Mouse (Mus musculus): ENCODE results near the gene Il1rapl1. TPM values are rescaled to one million over a fixed set of nuclear protein-coding genes. Genes with fewer than 3 reads are reported as not detected.

Gene Il1rapl1
- polyA plus RNA-seq, 1 experiment = not detected

GRCm38 (mm10) chrX:88089873-88090272 lies 25.6 kb downstream of the Il1rapl1 start:
- H3K27me3 ChIP-seq (replicated peaks) = no peaks in the 10 kb centered on the region
- no peak overlapping the region for H3K4me3 ChIP-seq (replicated peaks)
- H3K9me3 ChIP-seq = no peaks in the 10 kb centered on the region
- TF ChIP-seq FLI1 (IDR thresholded peaks at IDR 0.05; ENCODE audit: low read length) = no peak
- no peak for TF ChIP-seq GATA1 (IDR thresholded peaks at IDR 0.05; ENCODE audit: borderline replicate concordance, low read length)
- no peaks in the 10 kb centered on the region for H3K4me1 ChIP-seq
- no peaks in the 10 kb centered on the region for H3K36me3 ChIP-seq (replicated peaks; ENCODE audit: low read length)

GRCm38 (mm10) chrX:88072741-88073419 lies 42.6 kb downstream of the Il1rapl1 start:
- Histone ChIP-seq H3K36me3 (replicated peaks; ENCODE audit: low read length) (no peaks in the 10 kb centered on the region), H3K9me3 (no peaks in the 10 kb centered on the region), H3K4me1 (no peaks in the 10 kb centered on the region), H3K4me3 (replicated peaks) (no peak overlapping the region), H3K27me3 (replicated peaks) (peaks cover 2% of the 10 kb centered on the region)
- no peak for TF ChIP-seq GATA1 (IDR thresholded peaks at IDR 0.05; ENCODE audit: borderline replicate concordance, low read length)
- TF ChIP-seq FLI1 (IDR thresholded peaks at IDR 0.05; ENCODE audit: low read length) = no peak

DNA sequence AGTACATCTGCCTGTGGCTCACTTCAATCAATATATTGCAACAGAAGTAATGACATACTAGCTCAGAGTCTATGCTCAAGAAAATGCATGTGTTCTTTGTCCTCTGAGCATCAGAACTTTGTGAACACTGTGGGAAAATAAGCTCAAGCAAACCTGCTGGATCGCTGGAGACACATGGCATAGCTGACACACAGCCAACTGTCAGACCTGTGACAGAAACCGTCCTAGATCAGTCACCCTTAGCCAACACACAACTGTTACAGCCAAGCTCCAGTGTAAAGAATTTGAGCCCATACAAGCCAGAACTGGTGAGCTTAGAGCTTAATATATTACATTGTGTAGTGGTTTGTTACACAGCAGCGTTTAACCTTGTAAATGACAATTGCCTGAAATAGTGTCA lies 45.1 kb downstream of the Il1rapl1 start:
- TF ChIP-seq FLI1 (IDR thresholded peaks at IDR 0.05; ENCODE audit: low read length) = no peak
- TF ChIP-seq GATA1 (IDR thresholded peaks at IDR 0.05; ENCODE audit: borderline replicate concordance, low read length) = no peak
- Histone ChIP-seq H3K4me3 (replicated peaks) (no peak overlapping the region), H3K36me3 (replicated peaks; ENCODE audit: low read length) (no peaks in the 10 kb centered on the region), H3K9me3 (no peaks in the 10 kb centered on the region), H3K27me3 (replicated peaks) (peaks cover 2% of the 10 kb centered on the region), H3K4me1 (no peaks in the 10 kb centered on the region)

GRCm38 (mm10) chrX:88043556-88043955 lies 71.9 kb downstream of the Il1rapl1 start:
- TF ChIP-seq GATA1 (IDR thresholded peaks at IDR 0.05; ENCODE audit: borderline replicate concordance, low read length) (no peak), FLI1 (IDR thresholded peaks at IDR 0.05; ENCODE audit: low read length) (no peak)
- Histone ChIP-seq H3K4me1 (no peaks in the 10 kb centered on the region), H3K9me3 (no peaks in the 10 kb centered on the region), H3K27me3 (replicated peaks) (peaks cover 3% of the 10 kb centered on the region), H3K4me3 (replicated peaks) (no peak overlapping the region), H3K36me3 (replicated peaks; ENCODE audit: low read length) (no peaks in the 10 kb centered on the region)

- H3K36me3 ChIP-seq (replicated peaks; ENCODE audit: low read length) = no peaks in the 10 kb centered on the region
- H3K27me3 ChIP-seq (replicated peaks) = peaks cover 3% of the 10 kb centered on the region
- no peak overlapping the region for H3K4me3 ChIP-seq (replicated peaks)
- H3K4me1 ChIP-seq = no peaks in the 10 kb centered on the region
- H3K9me3 ChIP-seq = no peaks in the 10 kb centered on the region
- TF ChIP-seq GATA1 (IDR thresholded peaks at IDR 0.05; ENCODE audit: borderline replicate concordance, low read length) (no peak), FLI1 (IDR thresholded peaks at IDR 0.05; ENCODE audit: low read length) (no peak)
Observed at GRCm38 (mm10) chrX:88038984-88039383, 76.5 kb downstream of the Il1rapl1 start.

- Histone ChIP-seq H3K4me1 (no peaks in the 10 kb centered on the region), H3K9me3 (no peaks in the 10 kb centered on the region), H3K27me3 (replicated peaks) (no peaks in the 10 kb centered on the region), H3K36me3 (replicated peaks; ENCODE audit: low read length) (no peaks in the 10 kb centered on the region), H3K4me3 (replicated peaks) (no peak overlapping the region)
- TF ChIP-seq GATA1 (IDR thresholded peaks at IDR 0.05; ENCODE audit: borderline replicate concordance, low read length) (no peak), FLI1 (IDR thresholded peaks at IDR 0.05; ENCODE audit: low read length) (no peak)
Observed at GRCm38 (mm10) chrX:87897172-87897571, 218.3 kb downstream of the Il1rapl1 start.

DNA sequence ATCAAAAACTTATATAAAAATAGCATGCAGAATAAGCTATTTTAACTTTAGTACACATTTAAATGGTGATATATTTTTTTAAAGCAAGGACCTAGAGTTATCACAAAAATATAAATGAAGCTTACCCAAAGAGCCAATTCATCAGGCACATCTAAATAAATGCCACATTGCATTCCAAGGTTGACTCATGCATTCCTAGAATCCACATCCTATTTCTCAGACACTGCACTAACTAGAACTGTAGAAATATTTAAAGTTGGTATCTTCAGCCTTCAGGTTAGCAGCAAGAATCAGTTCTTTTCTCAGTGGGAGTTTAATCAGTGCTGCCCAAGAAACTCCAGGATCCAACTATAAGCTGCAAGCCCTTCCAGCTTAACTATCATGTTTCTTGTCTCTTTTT lies 223.5 kb downstream of the Il1rapl1 start:
- Histone ChIP-seq H3K4me3 (replicated peaks) (no peak overlapping the region), H3K36me3 (replicated peaks; ENCODE audit: low read length) (no peaks in the 10 kb centered on the region), H3K27me3 (replicated peaks) (no peaks in the 10 kb centered on the region), H3K4me1 (no peaks in the 10 kb centered on the region), H3K9me3 (no peaks in the 10 kb centered on the region)
- TF ChIP-seq GATA1 (IDR thresholded peaks at IDR 0.05; ENCODE audit: borderline replicate concordance, low read length) (no peak), FLI1 (IDR thresholded peaks at IDR 0.05; ENCODE audit: low read length) (no peak)

DNA sequence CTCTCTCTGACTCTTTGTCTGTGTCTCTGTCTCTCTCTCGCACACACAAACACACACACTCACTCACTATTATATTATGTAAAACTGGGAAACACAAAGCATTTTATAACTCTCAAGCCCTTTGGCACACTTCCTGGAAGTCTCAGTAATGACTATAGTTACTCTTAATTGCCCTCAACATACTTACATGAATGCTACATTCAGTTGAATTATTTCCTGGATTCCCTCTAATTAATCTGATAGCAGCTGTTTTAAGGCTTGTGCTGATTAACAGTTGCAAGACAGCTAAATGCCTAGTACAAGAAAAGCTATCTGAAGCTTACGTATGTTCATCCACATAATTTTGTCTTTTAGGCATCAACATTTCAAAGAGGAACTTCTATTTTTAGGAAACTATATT lies 261.3 kb downstream of the Il1rapl1 start:
- no peaks in the 10 kb centered on the region for H3K36me3 ChIP-seq (replicated peaks; ENCODE audit: low read length)
- H3K27me3 ChIP-seq (replicated peaks) = no peaks in the 10 kb centered on the region
- no peak overlapping the region for H3K4me3 ChIP-seq (replicated peaks)
- no peaks in the 10 kb centered on the region for H3K9me3 ChIP-seq
- TF ChIP-seq FLI1 (IDR thresholded peaks at IDR 0.05; ENCODE audit: low read length) = no peak
- TF ChIP-seq GATA1 (IDR thresholded peaks at IDR 0.05; ENCODE audit: borderline replicate concordance, low read length) = no peak
- no peaks in the 10 kb centered on the region for H3K4me1 ChIP-seq

DNA sequence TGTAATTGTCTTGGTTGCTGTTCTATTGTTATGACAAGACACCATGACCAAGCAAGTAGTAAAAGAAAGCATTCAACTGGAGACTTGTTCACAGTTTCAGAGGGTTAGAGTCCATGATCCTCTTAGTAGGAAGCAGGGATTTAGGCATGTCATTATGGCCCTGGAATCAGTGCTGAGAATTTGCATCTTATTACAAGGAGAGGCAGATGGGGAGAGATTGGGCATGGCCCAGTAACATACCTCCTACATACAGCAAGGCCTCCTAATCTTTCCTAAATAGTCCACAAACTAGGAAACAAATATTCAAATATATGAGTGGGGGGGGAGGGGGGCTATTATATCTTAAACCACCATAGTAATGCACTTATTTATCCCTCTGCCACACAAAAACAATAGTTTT lies 301.6 kb downstream of the Il1rapl1 start:
- H3K4me3 ChIP-seq (replicated peaks) = no peak overlapping the region
- H3K27me3 ChIP-seq (replicated peaks) = no peaks in the 10 kb centered on the region
- no peak for TF ChIP-seq GATA1 (IDR thresholded peaks at IDR 0.05; ENCODE audit: borderline replicate concordance, low read length)
- no peak for TF ChIP-seq FLI1 (IDR thresholded peaks at IDR 0.05; ENCODE audit: low read length)
- H3K36me3 ChIP-seq (replicated peaks; ENCODE audit: low read length) = no peaks in the 10 kb centered on the region
- no peaks in the 10 kb centered on the region for H3K4me1 ChIP-seq
- no peaks in the 10 kb centered on the region for H3K9me3 ChIP-seq

DNA sequence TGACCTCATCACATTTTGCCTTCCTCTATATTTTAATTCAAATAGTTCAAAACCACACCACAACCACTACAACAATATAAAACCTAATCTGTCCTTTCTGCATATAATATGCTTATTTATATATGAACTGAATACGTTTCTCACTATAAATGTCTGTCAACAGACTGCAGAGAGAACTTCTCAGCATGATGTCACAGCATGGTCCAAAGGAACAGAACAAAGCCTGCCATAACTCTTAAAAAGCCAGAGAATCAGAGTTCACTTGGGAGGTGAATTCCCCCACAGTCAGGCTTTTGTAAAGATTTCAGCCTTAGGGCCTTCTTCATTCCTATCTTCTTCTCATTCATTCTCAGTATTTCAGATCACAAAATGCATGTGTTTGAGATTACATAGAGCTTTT lies 307.7 kb downstream of the Il1rapl1 start:
- Histone ChIP-seq H3K4me3 (replicated peaks) (no peak overlapping the region), H3K36me3 (replicated peaks; ENCODE audit: low read length) (no peaks in the 10 kb centered on the region), H3K27me3 (replicated peaks) (no peaks in the 10 kb centered on the region), H3K9me3 (no peaks in the 10 kb centered on the region), H3K4me1 (no peaks in the 10 kb centered on the region)
- TF ChIP-seq FLI1 (IDR thresholded peaks at IDR 0.05; ENCODE audit: low read length) = no peak
- TF ChIP-seq GATA1 (IDR thresholded peaks at IDR 0.05; ENCODE audit: borderline replicate concordance, low read length) = no peak

Measured in megakaryocyte, embryonic 14.5 days (primary cell).